Mouse (Mus musculus): ENCODE measurements around the gene Grcc10.

DNA sequence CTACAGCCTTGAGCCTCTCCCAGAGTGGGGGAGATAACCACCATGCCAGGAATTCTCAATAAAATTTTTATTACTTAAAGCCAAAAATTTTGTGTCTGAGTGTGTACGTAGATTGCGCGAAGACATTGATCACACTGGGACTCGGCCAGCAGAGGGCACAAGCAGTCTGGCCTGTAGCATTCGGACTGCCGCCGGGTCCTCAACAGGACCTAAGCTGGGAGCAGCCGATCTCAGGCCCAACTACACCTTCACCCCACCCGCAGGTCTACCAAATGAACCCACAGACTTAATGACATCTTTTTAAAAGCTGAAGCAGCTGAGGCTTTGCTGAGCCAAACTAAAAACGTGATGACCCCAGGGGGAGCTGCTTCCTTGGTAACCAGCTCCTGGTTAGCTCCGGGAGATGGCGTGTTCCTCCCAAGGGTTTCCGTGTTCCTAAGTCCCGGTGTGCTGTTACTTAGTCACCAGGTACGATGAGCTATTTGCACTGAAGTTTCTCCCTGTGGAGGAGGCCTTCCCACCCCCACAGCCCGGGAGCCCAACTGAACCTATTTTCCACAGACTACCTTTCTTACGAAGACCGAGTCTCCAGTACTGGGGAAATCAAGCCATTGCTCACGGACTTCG is 24.2 kb downstream of the Grcc10 start:
- no peak for TF ChIP-seq GATA1 (IDR thresholded peaks at IDR 0.05; ENCODE audit: low read length)
- TF ChIP-seq TAL1 (IDR thresholded peaks at IDR 0.05; ENCODE audit: low read length), result no peak

Data from erythroblast, embryonic 14.5 days (primary cell).